Mouse (Mus musculus) midbrain, embryonic 12.5 days (tissue): ENCODE measurements around the gene Pde4dip. TPM values are rescaled to one million over a fixed set of nuclear protein-coding genes. Genes with fewer than 3 reads are reported as not detected.

Experiments used
- ATAC-seq: fragments of 200-750 bp; cut with Nextera tagmentation; 2 replicates; pipeline ENCODE4 v1.8.0; 2017; ENCODE audit warnings: low read depth, moderate TSS enrichment, moderate library complexity; ENCODE audit not compliant: low FRiP score
- H3K27ac ChIP-seq: fragments of 300-500 bp; sonication (generic); replicated peaks from 2 replicates; pipeline ENCODE4 v1.5.1; 2016; ENCODE audit warnings: mild to moderate bottlenecking
- H3K27me3 ChIP-seq: fragments of 300-500 bp; sonication (generic); 2 replicates; pipeline ENCODE4 v1.6.1; 2016; ENCODE audit warnings: mild to moderate bottlenecking
- H3K36me3 ChIP-seq: fragments of 300-500 bp; sonication (generic); 2 replicates; pipeline ENCODE4 v1.6.1; 2016
- H3K4me1 ChIP-seq: fragments of 300-500 bp; sonication (generic); 2 replicates; pipeline ENCODE4 v1.6.1; 2016
- H3K4me2 ChIP-seq: fragments of 300-500 bp; sonication (generic); replicated peaks from 2 replicates; pipeline ENCODE4 v1.6.1; 2016; ENCODE audit warnings: mild to moderate bottlenecking, moderate library complexity
- H3K4me3 ChIP-seq: fragments of 300-500 bp; sonication (generic); 2 replicates; pipeline ENCODE4 v1.5.1; 2016; ENCODE audit warnings: mild to moderate bottlenecking
- H3K9ac ChIP-seq: fragments of 300-500 bp; sonication (generic); replicated peaks from 2 replicates; pipeline ENCODE4 v1.6.1; 2016; ENCODE audit warnings: mild to moderate bottlenecking, moderate library complexity
- H3K9me3 ChIP-seq: fragments of 300-500 bp; sonication (generic); 2 replicates; pipeline ENCODE4 v1.6.1; 2016; ENCODE audit warnings: mild to moderate bottlenecking
- WGBS: fragments of 180-500 bp; shearing (Covaris S2); methylation state at CpG from one replicate; pipeline ENCODE4 v1.1.7; 2016; 5-methylcytosine and 5-hydroxymethylcytosine counted together
- polyA plus RNA-seq: library from polyadenylated mRNA; unstranded; fragments of >200 nt; fragmentation: Nextera tagmentation; extraction: Ambion mirVana; gene quantifications from 2 replicates; pipeline ENCODE4 v1.2.1, GENCODE M21; 2016

The Pde4dip gene
- polyA plus RNA-seq, 1 experiment from 2014 or later: 38.1 TPM

GRCm38 (mm10) chr3:97805559-97805958 lies 82.9 kb downstream of the Pde4dip start:
- Histone ChIP-seq H3K36me3 (no peaks in the 10 kb centered on the region), H3K27ac (no peak overlapping the region), H3K4me2 (no peak overlapping the region), H3K9ac (no peak overlapping the region), H3K9me3 (no peaks in the 10 kb centered on the region), H3K27me3 (no peaks in the 10 kb centered on the region), H3K4me3 (no peak overlapping the region), H3K4me1 (no peaks in the 10 kb centered on the region)
- WGBS: 90% methylated on average over 2 of the region's 2 CpGs
- no peak for ATAC-seq

- WGBS: 61% methylated on average over 3 of the region's 3 CpGs
- Histone ChIP-seq H3K4me1 (no peaks in the 10 kb centered on the region), H3K4me3 (no peak overlapping the region), H3K9me3 (no peaks in the 10 kb centered on the region), H3K27ac (no peak overlapping the region), H3K27me3 (no peaks in the 10 kb centered on the region), H3K9ac (no peak overlapping the region), H3K36me3 (no peaks in the 10 kb centered on the region), H3K4me2 (no peak overlapping the region)
- ATAC-seq: no peak
Observed at GRCm38 (mm10) chr3:97803675-97804074, 84.8 kb downstream of the Pde4dip start.

DNA sequence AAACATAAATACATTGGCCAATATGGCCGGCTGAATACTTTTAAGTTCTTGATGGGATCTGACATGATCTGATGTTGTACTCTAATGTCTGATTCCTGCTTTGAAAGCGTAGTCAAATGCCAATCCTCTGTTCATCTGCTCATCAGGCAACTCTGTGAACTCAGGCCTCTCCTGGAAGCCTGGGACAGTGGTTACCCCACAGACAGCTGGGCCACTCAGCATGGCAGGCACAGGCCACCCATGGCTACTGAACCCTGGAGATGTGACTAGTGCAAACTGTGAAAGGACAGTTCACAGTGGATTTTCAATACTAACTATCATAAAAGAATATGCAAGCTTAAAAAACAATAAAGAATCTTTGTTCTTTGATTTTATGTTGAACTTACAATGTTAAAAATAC lies 85.6 kb downstream of the Pde4dip start:
- Histone ChIP-seq H3K27me3 (no peaks in the 10 kb centered on the region), H3K4me1 (no peaks in the 10 kb centered on the region), H3K4me3 (no peak overlapping the region), H3K4me2 (no peak overlapping the region), H3K36me3 (no peaks in the 10 kb centered on the region), H3K9me3 (no peaks in the 10 kb centered on the region), H3K27ac (no peak overlapping the region), H3K9ac (no peak overlapping the region)
- WGBS: 92% methylated on average over 2 of the region's 2 CpGs
- no peak for ATAC-seq

DNA sequence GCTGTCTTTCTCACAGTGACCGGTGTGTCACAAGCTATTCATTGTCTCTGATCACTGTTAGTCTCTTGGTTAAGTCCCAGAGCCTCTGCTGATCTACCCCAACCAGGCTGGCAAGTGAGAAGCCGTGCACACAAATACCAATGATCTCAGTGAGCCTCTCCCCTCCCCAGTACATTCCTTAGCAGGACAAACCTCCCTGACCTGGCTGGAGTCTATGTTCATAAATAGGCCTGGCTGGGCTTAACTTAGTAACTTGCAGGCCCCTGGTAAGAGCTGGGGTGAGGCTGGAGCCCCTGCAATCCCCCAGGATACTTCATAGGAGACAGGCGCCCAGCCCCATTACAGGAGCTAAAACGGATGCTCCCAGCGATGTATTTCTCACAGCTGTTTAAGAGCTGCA lies 86.2 kb downstream of the Pde4dip start:
- no peak overlapping the region for H3K4me3 ChIP-seq
- H3K9me3 ChIP-seq: no peaks in the 10 kb centered on the region
- H3K36me3 ChIP-seq: no peaks in the 10 kb centered on the region
- no peak for ATAC-seq
- WGBS: 86% methylated on average over 5 of the region's 5 CpGs
- H3K27ac ChIP-seq: no peak overlapping the region
- H3K4me1 ChIP-seq: no peaks in the 10 kb centered on the region
- no peak overlapping the region for H3K9ac ChIP-seq
- no peaks in the 10 kb centered on the region for H3K27me3 ChIP-seq
- no peak overlapping the region for H3K4me2 ChIP-seq

DNA sequence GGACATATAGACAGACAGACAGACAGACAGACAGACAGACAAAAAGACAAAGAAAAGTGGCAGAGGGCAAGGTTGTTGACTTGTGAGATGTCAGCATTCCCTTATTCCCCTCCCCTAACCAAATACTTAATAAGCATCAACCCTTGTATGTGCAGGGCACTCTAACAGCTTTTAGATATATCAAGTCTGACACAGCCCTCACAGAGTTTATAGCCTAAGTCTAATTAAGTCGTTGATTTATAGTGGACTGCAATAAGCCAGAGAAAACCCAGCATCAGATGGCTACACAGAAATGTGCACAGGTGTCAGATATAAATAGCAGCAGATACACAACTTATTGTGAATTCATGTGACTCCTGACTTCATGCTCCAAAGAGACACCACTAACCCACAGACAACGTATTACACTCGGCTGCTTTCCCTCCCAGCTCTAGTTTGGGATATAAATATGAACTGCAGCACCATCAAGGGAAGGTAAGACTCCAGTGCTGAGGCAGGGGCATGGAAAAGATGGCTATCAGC lies 87.3 kb downstream of the Pde4dip start:
- WGBS: 92% methylated on average over 3 of the region's 3 CpGs
- Histone ChIP-seq H3K27me3 (no peaks in the 10 kb centered on the region), H3K4me2 (no peak overlapping the region), H3K4me1 (no peaks in the 10 kb centered on the region), H3K9me3 (no peaks in the 10 kb centered on the region), H3K9ac (no peak overlapping the region), H3K27ac (no peak overlapping the region), H3K36me3 (no peaks in the 10 kb centered on the region), H3K4me3 (no peak overlapping the region)
- no peak for ATAC-seq

DNA sequence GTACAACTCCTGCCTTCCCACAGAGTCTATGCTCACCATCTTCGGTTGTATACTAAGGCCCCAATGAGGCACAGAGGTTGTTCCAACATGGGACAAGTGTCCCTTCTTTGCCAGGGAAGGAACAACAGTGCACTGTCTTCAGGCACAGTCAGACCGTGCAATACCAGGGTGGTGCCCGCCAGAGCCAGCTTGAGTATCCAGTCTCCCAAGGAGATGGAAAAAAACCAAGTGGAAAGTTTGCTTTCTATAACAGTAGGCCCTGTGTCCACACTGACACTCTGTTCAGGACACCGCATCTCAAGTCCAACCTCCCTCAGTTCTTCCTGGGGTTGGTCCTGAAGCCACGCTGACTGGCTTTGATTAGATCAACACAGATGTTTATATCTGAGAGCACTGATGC lies 87.8 kb downstream of the Pde4dip start:
- Histone ChIP-seq H3K9ac (no peak overlapping the region), H3K4me2 (no peak overlapping the region), H3K36me3 (no peaks in the 10 kb centered on the region), H3K9me3 (no peaks in the 10 kb centered on the region), H3K4me3 (no peak overlapping the region), H3K4me1 (no peaks in the 10 kb centered on the region), H3K27me3 (no peaks in the 10 kb centered on the region), H3K27ac (no peak overlapping the region)
- ATAC-seq: no peak
- 80% methylated on average over 5 of the region's 5 CpGs for WGBS

GRCm38 (mm10) chr3:97800004-97800403 lies 88.5 kb downstream of the Pde4dip start:
- no peak overlapping the region for H3K4me3 ChIP-seq
- H3K9ac ChIP-seq: no peak overlapping the region
- H3K27ac ChIP-seq: no peak overlapping the region
- H3K36me3 ChIP-seq: no peaks in the 10 kb centered on the region
- H3K4me1 ChIP-seq: no peaks in the 10 kb centered on the region
- H3K27me3 ChIP-seq: no peaks in the 10 kb centered on the region
- H3K4me2 ChIP-seq: no peak overlapping the region
- ATAC-seq: no peak
- 77% methylated on average over 3 of the region's 3 CpGs for WGBS
- no peaks in the 10 kb centered on the region for H3K9me3 ChIP-seq

DNA sequence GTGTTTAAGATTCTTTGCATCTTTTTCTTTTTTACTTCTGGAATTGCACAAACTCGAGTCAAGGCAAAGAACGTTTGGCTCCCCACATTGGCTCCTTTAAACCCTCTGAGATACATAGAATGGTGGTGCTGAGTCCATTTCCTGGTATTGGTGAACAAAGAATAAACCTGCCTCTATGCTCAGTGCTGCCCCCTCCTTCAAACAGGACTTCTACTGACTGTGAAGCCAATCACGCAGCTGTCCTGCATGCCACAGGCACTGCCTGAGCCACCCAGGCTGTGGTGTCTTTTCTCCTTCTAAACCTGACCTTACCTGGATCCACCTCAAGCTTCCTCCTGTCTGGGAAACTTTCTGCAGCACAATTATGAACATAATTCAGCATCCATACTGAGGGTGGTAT lies 89.2 kb downstream of the Pde4dip start:
- no peaks in the 10 kb centered on the region for H3K4me1 ChIP-seq
- ATAC-seq: no peak
- H3K9ac ChIP-seq: no peak overlapping the region
- H3K36me3 ChIP-seq: no peaks in the 10 kb centered on the region
- no peak overlapping the region for H3K4me2 ChIP-seq
- 61% methylated on average over 3 of the region's 3 CpGs for whole genome bisulfite sequencing
- no peaks in the 10 kb centered on the region for H3K27me3 ChIP-seq
- H3K27ac ChIP-seq: no peak overlapping the region
- H3K9me3 ChIP-seq: no peaks in the 10 kb centered on the region
- no peak overlapping the region for H3K4me3 ChIP-seq

GRCm38 (mm10) chr3:97797371-97797770 lies 91.1 kb downstream of the Pde4dip start:
- H3K4me1 ChIP-seq: no peaks in the 10 kb centered on the region
- 80% methylated on average over 6 of the region's 6 CpGs for WGBS
- H3K27me3 ChIP-seq: no peaks in the 10 kb centered on the region
- no peaks in the 10 kb centered on the region for H3K9me3 ChIP-seq
- no peak overlapping the region for H3K27ac ChIP-seq
- no peak overlapping the region for H3K4me3 ChIP-seq
- no peak for ATAC-seq
- H3K36me3 ChIP-seq: no peaks in the 10 kb centered on the region
- no peak overlapping the region for H3K4me2 ChIP-seq
- no peak overlapping the region for H3K9ac ChIP-seq

- Histone ChIP-seq H3K9ac (no peak overlapping the region), H3K27ac (no peak overlapping the region), H3K27me3 (no peaks in the 10 kb centered on the region), H3K36me3 (no peaks in the 10 kb centered on the region), H3K4me1 (no peaks in the 10 kb centered on the region), H3K4me2 (no peak overlapping the region), H3K9me3 (no peaks in the 10 kb centered on the region), H3K4me3 (no peak overlapping the region)
- WGBS: 83% methylated on average over 8 of the region's 8 CpGs
- ATAC-seq: no peak
Observed at GRCm38 (mm10) chr3:97793995-97794394, 94.5 kb downstream of the Pde4dip start.

DNA sequence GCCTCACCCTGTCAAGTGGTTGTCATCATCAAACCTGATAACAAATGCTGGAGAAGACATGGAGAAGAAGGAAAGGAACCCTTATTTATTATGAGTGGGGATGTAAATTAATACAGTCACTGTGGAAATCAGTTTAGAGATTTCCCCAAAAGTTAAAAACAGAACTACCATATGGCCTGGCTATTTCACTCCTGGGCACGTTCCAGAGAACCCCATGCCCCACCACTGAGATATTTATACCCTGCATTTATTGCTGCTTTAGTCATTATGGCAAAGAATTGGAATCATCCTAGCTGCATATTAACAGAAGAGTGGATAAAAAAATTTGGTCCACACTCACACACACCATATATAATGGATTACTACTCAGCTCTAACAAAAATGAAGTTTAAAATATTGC lies 98.4 kb downstream of the Pde4dip start:
- H3K27me3 ChIP-seq: no peaks in the 10 kb centered on the region
- no peaks in the 10 kb centered on the region for H3K4me1 ChIP-seq
- no peaks in the 10 kb centered on the region for H3K9me3 ChIP-seq
- 81% methylated on average over 1 of the region's 1 CpGs for WGBS
- ATAC-seq: no peak
- no peaks in the 10 kb centered on the region for H3K36me3 ChIP-seq
- H3K9ac ChIP-seq: no peak overlapping the region
- H3K27ac ChIP-seq: no peak overlapping the region
- no peak overlapping the region for H3K4me2 ChIP-seq
- H3K4me3 ChIP-seq: no peak overlapping the region

- Histone ChIP-seq H3K4me3 (no peak overlapping the region), H3K4me1 (no peaks in the 10 kb centered on the region), H3K27me3 (no peaks in the 10 kb centered on the region), H3K9ac (no peak overlapping the region), H3K4me2 (no peak overlapping the region), H3K36me3 (no peaks in the 10 kb centered on the region), H3K27ac (no peak overlapping the region), H3K9me3 (no peaks in the 10 kb centered on the region)
- ATAC-seq: no peak
Observed at GRCm38 (mm10) chr3:97789317-97789716, 99.2 kb downstream of the Pde4dip start.

DNA sequence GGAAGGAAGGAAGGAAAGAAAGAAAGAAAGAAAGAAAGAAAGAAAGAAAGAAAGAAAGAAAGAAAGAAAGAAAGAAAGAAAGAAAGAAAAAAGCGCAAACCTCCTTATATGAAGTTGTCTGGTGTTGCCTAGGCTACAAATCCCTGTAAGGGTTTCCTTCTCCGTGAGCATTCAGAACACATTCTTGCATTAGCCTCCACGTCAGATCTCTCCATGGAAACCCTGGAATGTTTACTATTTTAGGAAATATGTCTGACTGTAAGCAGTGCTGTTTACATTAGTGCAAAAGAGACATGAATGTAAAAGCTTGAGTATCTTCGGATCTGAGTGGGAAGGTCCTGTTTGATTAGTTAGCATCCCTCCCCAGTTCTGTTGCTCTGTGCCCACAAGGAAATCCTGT lies 112.3 kb downstream of the Pde4dip start:
- WGBS: 22% methylated on average over 4 of the region's 4 CpGs
- no peak overlapping the region for H3K4me2 ChIP-seq

More for the DNA sequence above, 112.3 kb downstream of the Pde4dip start:
- no peak overlapping the region for H3K9ac ChIP-seq
- H3K4me3 ChIP-seq: no peak overlapping the region
- 0 out of 2 replicates have a peak, but pooled peaks cover 1% of the 10 kb centered on the region for H3K27me3 ChIP-seq
- no peaks in the 10 kb centered on the region for H3K4me1 ChIP-seq
- ATAC-seq: no peak
- H3K27ac ChIP-seq: no peak overlapping the region
- H3K36me3 ChIP-seq: no peaks in the 10 kb centered on the region
- H3K9me3 ChIP-seq: no peaks in the 10 kb centered on the region
